Mouse (Mus musculus) gastrocnemius, adult 18-20 months (tissue): ENCODE data around the gene Arhgef3. TPM values are rescaled to one million over a fixed set of nuclear protein-coding genes. Genes with fewer than 3 reads are reported as not detected.
A peak's percentile ranks its signal among the peaks of the same experiment; 100 is the strongest.

Source experiments
- DNase-seq: peaks from one replicate; pipeline ENCODE4 v3.0.0; 2021; ENCODE audit warnings: low spot score
- long read RNA-seq, 2 experiments: library from polyadenylated mRNA; stranded (forward); transcript quantifications; one replicate each; pipeline ENCODE4 v2.0.0; 2021
- total RNA-seq, 2 experiments: library from RNA; stranded (reverse); gene quantifications; 2 replicates each; pipeline ENCODE4 v1.2.3; 2021

The Arhgef3 gene
- total RNA-seq = 10 to 100 TPM; 11.4 to 20.5 TPM
- long read RNA-seq, experiment 1, transcript Arhgef3-202 (10 exons, 3,618 nt) = major isoform, 37 of 52 reads
- long read RNA-seq, experiment 1, transcript Arhgef3-201 (11 exons, 3,585 nt) = minor isoform, 5 of 52 reads
- long read RNA-seq, experiment 1, partial matches to known transcripts = 4 of 52 reads
- long read RNA-seq, experiment 1, other reads (novel, unspliced or antisense) = 6 of 52 reads
- long read RNA-seq, experiment 2, transcript Arhgef3-201 (11 exons, 3,585 nt) = minor isoform, 5 of 12 reads
- long read RNA-seq, experiment 2, transcript Arhgef3-202 (10 exons, 3,618 nt) = major isoform, 6 of 12 reads
- long read RNA-seq, experiment 2, partial matches to known transcripts = 0 of 12 reads
- long read RNA-seq, experiment 2, other reads (novel, unspliced or antisense) = 1 of 12 reads

DNA sequence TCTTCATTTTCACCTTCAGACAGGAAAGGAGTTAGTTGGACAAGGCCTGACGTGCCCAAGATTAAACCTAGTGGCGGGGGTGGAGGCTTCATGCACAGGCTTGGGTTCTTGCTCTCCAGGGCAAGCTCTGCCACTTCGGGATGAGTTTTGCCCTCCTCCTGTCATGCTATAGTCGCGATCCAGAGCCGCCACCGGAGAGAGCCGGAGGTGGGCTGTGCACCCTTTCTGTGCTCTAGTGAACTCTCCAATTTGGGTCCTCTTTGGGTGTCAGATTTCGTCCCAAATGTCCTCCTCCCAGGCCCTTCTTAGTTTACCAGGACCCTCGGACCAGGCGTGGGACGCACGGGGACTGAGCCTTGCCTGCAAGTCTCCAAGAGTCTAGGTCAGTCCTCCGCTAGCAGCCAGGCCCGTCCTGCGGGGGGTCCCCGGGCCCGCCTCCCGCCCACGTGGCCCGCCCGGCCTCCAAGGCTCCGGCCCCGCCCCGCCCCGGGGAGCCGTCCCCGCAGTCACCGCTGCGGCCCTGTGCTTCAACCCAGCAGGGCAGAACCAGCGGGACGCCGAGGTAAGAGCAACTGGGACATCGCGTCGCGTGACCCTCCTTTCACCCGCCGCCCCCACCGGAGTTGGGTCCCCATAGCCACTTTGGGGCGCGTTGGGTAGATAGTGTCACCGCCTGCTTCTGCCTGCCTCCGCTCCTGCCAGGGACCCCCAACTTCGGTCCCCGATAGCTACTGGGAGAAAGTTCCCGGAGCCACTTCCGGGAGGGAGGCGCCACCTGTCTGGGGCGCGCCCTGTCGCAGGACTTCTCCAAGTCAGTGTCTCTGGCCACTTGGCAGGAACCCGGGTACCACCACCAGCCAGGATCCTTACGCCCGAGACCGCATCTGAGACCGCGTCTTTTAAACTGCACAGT, at the start of gene Arhgef3:
Gene Arhgef3 (plus strand): TSS at position 538 of the 913 bp plus-strand sequence.
- DNase-seq = peak; percentile 48

DNA sequence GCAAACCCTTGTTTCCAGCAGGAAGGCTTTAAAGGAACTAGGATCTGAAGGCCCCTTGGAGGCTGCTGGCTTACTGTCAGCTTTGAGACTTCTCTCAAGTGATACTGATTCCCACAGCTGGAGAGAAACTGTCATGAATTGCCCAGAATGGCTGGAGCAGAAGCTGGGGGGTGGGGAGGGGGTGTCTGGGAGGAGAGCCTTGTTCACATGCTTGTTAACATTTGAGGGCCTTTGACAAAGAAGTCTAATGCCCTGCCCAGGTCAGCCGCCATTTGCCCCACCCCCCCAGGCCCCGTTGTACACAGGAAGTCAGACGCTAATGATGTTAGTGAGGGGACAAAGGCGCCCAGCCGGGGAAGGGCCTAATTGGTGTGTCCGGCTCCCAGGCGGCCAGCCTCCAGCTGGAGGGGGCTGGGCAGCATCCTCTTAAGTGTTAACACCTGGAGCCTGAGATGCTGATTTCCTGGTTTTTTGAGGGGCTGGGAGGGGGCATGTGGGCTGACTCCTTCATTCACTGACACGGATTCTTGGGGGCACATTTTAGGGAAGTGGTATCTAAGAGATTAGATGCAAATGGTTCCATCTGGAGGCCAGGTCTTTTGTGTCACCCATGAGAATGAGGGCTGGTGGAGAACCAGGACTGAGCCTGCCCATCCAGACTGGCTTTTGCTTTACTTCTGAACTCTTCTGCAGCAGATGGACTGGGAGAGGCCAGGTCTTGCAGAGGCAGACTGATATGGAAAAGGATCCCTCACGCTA, 48.3 kb upstream of the Arhgef3 start:
- DNase-seq = no peak

DNA sequence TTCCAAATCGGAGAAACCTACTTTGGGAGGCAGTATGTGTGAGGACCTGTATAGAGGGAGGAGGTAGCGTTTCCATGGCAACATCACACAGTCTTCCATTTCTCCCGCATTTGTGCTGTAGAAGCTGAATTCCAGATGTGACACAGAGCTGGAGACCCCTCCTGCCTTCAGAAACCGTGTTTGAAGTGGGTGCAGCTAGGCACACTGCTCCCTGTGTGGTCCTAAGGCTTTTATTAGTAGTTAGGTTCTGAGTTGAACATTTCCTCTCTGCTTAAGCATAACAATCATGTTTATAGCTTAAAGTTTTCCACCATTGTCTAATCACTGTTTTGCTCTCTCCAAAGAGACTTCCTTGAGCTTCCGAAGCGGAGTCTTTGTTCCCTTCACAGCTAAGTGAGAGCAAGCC, 46.8 kb upstream of the Arhgef3 start:
- DNase-seq = no peak

DNA sequence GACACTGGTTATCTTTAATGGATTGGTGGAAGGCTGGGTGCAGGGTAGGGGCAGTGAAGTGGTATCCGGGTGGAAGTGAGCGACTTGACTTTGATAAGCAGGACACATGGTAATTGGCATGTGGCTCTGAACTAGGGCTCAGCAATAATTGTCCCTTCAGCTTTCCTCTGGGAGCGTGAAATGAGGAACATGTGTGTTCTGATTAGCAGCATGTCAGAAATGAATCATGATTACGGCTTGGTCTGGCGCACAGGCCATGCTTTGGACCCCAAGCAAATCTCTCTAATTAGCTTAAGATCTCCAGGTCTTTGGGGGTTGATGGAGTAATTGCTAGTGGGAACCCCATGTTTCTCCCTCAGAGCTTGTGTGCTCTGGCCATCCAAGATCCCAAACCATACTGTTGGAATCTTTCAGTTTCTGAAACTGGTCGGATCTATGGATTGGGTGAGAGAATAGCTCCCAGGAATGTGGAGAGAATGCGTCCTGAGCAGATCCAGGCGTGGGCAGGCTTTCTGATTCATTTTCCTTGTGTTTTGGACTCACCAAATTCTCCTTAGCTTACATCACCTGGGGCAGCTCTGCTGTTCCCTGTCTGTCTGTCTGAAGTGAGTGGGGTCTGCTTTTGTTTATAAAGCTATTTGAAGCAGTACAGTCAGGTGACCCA, 45.1 kb upstream of the Arhgef3 start:
- no peak for DNase-seq

DNA sequence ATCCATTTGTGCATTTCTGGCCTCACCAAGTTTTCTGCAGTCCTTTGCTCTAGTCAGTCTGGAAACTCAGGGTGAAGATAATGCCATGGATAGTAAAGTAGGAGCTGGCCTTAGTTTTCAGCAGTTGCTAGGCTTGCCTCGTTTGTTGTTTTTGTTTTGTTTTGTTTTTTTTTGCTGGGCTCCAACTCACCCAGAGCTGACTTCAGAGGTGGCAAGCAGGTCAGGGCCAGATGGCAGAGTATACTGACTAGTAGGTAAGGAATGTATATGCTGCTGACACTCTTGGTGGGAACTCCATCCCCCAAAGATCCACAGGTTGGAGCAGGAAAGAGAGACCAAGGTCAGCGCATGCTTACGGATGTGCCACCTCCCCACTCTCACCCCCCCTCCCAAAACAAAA, 44.6 kb upstream of the Arhgef3 start:
- DNase-seq = no peak

DNA sequence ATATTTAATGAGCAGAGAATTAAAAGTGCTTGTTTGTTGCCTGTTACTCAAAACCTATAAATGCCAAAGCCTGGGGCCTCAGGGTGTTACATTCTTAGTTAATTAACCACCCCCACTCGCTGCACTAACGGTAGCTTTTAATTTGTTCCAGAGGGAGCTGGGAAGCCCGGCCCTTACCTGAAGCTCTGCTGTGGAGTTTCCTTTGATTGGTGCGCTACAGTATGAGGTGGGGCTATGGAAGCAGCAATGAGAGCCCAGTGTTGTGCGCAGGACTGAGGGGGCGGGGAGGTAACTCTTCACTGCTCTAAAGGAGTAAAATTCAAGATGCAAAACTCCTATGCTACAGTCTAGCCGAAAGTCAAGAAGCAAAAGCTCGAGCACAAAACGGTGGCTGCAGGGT, 43.9 kb upstream of the Arhgef3 start:
- no peak for DNase-seq

DNA sequence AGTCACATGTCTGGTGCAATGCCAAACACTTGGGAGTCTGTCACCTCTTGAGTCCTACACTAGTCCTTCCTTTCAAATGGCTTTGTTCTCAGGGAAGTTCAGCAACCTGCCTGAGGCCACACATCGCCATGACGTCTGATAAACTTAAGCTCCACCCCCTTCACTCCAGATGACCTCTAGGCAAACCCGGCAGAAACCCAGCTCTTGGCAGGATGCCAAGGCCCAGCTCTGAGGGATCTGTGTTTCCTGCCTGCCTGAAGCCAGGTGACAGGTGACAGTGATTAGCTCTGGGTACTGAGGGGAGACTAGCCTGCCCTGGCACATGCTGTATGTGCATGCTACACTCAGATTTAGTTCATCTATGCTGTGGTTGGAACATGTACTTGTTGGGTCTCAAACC, 42.7 kb upstream of the Arhgef3 start:
- no peak for DNase-seq

DNA sequence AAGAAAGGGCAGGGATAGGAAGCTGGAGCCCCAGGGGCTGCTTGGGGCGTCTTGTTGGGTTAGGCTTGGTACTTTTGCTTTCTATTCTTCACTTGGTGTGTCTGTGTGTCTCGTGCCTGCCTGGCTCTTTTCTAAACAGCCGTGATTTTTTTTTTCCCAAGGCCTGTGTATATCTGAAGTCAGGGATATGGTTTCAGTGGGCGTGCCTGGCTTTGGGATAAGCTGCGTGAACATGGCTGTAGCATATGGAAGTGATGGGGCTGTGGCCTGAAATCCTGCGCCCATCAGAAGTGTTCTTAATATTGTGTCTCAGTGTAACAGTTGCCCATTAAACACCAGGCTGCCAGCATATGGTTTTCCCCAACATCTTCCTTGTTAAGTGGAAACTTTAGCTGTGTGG, 39.6 kb upstream of the Arhgef3 start:
- DNase-seq = no peak

DNA sequence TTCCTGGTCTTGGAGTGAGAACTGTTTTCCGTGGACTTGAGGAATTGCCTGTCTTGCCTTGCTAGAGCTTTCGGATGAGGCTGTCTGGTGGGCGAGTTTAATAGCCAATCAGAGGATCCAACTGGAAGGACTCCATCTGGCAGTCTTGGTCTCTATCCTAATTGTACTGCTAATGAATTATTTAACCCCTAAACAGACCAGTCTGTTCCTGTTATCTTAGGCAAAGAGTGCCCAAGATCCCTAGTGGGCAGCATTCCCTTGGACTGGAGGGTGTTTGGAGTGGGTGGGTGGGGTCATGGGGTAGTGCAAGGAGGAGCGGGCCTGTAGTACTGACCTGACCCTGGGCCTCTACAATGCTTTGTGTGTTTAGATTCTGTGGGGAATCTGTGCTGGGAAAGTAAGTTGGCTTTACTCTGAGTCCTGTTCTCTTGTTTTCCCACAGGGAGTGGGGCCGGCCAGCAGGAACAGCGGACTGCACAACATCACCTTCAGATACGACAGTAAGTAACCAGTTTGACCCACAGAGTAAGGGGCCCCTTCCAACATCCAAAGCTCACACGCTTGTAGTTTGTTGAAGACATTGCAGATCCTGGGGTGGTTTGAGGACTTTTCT, 38.7 kb upstream of the Arhgef3 start:
- DNase-seq = no peak

DNA sequence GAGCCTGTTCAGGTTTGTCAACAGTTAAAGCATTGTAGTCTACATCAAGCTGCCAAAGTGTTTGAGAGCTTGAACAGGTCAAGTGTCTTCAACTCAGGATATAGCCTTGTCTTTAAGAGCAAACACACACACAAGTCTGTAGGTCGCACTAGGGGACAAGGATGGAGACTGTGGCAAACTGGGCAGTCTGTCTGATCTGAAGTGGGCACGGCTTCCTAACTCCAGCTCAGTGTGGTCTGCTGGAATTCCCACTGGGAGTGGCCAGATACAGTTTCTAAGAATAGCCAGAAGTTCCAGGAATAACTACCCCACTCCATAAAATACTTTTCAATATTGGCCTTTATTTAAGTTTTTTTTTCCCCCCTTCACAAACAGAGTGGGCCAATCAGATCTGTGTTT, 38.2 kb upstream of the Arhgef3 start:
- no peak for DNase-seq

DNA sequence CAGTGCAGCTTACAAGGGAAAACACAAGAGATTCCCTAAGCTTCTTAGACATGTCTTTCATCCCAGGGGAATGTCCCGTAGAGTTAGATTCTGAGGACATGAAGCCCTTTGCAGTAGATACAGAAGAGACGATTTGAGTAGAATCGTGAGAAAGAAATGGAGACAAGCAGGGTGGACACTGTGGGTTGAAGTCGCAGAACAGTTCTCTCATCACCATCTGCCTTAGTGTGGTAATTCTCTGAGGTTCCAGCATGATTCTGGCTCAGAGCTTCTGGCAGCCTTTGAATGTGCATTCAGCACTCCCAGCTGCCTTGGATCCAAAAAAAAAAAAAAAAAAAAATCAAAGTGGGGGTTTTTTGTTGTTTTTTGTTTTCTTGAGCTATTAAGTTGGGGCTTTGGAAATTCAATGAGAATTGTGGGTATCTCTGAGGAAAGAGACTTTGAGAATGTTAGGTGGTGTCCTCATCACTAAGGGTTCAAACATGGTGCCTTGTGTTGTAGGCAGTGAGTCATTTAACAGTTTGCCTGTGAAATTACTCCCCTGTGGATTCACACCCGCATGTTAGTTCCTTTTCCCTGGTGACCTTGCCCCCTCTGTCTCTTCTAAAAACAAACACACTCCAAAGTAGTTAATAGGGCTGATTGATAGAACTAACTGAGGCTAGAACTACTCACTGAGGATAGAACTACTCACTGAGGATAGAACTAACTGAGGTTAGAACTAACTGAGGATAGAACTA, 33.0 kb upstream of the Arhgef3 start:
- DNase-seq = no peak

DNA sequence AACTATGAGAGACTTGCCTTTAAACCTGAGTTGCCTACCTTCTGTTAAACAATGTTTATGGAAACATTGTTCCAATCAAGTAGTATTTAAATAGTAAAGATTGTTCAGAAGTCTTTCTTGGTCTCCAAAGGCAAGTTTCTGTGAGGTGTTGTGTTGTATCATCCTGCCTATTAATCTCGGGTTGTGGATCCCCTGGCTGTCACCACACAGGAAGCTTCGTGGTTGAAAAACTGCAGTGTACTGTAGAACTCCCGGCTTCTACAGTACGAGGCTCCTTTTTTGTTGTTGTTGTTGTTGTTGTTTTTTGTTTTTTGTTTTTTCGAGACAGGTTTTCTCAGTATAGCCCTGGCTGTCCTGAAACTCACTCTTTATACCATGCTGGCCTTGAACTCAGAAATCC, 29.2 kb upstream of the Arhgef3 start:
- no peak for DNase-seq

DNA sequence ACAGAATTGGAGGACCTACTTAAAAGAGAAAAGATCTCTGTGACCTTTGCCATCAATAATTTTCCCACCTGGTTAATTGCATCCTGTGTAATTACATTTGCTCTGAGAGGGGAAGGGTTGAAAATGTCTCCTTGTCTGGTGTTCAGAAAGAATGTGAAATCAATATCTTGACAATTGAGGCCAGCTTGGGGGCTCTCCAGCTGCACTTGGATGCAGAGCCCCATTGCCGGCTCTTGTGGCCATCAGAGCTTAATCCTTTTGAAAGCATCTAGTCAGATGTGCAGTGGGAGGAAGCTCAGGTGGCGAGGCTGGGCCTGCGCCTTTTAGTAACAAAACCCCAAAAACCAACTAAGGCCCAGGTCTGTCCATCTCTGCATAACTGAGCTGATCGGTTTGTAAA, 28.7 kb upstream of the Arhgef3 start:
- DNase-seq = no peak

DNA sequence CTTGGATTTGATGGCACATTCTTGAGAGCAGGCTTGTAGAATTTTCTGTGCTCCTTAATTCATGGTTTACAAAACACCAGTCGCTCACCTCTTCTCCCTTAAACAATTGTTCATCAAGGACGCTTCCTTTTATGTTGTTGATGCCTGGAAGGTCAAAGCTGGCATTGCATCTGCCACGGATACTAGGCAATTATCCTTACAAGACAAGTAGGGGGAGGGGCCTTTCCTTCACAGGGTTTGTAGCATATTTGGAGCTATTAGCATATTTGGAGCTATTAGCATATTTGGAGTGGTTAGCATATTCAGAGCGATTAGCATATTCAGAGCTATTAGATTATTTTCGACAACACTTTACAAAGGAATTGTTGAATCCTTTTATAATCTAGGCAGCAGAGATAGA, 20.5 kb upstream of the Arhgef3 start:
- DNase-seq = no peak

DNA sequence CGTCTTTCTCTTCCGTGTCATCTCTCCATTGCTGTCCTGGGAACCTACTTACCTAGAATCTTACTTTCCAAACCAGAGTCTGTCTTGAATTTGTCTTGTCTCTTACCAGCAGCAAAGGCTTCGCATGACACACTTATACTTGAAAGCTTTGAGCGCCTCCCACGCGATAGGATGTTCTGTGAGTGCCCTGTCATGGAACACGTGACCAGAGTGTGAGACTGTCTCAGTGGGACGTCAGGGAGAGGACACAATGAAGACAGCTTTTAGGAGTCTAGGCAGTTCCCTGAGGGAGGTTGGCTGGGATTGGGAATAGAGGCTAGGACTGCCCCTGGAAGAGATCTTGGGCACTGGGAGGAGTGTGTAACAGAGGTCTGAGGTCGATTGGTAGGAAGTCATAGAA, 18.6 kb upstream of the Arhgef3 start:
- no peak for DNase-seq

DNA sequence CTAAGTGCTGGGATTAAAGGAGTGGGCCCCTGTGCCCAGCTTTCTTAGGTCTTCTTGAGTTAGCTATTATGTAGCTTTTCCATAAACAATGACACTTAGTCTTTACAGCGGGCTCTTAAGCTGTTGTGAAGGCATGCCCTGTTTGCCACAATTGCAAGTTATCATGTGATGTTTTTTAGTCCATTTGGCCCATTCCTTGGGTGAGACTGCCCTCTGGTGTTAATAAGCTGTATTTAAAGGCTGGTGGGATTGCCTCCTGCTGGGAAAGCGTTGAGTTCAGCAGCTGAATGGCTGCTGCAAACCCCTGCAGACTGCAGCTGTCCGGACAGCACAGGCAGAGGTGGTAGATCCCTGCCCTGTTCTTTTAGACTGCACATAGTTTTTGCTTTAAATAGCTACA, 17.9 kb upstream of the Arhgef3 start:
- peak; percentile 83 for DNase-seq

DNA sequence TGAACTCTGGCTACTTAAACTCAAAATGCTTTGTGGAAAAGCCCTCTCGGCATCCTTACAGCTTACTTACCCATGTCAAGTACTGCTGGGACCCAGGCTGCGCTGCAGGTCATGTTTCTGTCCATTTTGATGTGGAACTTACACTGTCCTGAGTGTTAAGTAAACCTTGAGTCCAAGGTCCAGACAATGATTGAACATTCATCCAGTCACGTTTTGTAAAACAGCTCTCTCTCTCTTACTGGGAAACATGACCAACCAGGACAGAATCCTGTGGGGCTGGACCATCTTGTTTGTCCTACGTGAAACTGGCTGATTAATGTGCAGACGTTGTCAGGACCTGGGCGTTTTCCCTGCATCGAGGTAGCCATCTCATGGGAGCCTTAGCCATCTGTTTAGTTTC, 13.0 kb upstream of the Arhgef3 start:
- DNase-seq = no peak

DNA sequence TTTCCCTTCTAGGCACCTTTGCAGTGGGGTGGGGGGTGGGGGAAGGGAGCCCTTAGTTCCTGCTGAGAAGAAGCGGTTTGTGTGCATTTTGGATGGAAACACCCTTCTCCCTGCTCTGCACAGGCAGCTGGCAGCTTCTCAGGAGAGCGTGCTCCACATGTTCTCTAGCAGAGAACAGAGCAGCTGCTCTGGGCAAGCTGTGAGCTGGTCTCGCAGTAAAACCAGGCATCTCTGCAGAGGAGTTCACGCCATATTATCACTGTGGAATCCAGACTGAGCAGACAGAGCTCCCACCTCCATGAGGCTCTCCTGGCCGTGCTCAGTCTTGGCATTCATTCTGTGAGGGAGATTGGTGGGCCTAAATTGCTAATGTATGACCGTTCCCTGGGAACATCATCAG, 12.0 kb upstream of the Arhgef3 start:
- DNase-seq = no peak

DNA sequence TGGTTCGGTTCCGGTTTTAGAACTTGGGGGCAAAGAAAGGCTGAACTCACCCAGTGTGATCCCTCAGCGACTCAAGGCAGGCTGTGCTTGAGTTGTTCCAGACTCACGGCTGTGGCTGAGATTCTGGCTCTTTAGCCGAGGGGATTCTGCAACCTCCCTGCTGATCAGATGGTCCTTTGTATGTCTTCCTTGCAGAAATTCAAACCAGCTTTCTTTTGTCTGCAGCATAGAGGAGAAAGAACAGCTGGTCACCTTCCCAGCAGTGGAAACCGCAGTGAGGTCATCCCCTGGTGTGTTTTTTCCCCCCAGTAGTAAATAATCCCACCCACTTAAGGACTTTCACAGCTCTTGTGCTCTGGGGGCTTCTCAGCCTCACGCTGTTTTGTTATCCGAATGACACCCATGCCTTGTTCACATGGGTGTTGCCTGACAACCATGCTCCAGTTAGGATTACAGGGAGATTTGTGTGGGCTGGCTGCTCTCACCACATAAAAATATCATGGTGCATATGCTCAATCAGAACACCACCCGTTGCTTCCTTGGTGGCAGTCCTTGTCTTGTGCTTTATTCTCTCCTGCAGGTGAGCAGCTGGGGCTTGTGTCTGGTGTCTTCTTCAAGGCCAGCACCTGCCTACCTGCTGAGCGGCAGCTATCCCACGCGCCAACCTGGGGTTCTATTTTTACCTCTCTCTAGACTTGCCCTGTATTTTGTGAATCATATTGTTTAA, 8.8 kb upstream of the Arhgef3 start:
- DNase-seq = no peak
